Mouse (Mus musculus): ENCODE measurements around the gene Chd1. TPM values are rescaled to one million over a fixed set of nuclear protein-coding genes. Genes with fewer than 3 reads are reported as not detected.

The Chd1 gene
- polyA plus RNA-seq (2012; rRNA removed) = 7.9 and 9.5 TPM in 2 replicates

GRCm38 (mm10) chr17:15704475-15705300 lies at the start of gene Chd1:
TSS of gene Chd1 (plus strand) at chr17:15704967.

Other genes with a start within 250 kb of the Chd1 start
- 46.4 and 86.8 TPM in 2 replicates for gene Psmb1, start 205.2 kb upstream of the Chd1 start, polyA plus RNA-seq (2012; rRNA removed)
- 20.9 and 26.4 TPM in 2 replicates for gene Tbp, start 205.1 kb upstream of the Chd1 start, polyA plus RNA-seq (2012; rRNA removed)
- gene Pdcd2, start 177.7 kb upstream of the Chd1 start, polyA plus RNA-seq (2012; rRNA removed) = 34.8 and 45.6 TPM in 2 replicates
- gene Prdm9, start 140.6 kb upstream of the Chd1 start, polyA plus RNA-seq (2012; rRNA removed) = 1.7 and 2.4 TPM in 2 replicates
- gene Rgmb, start 126.1 kb downstream of the Chd1 start, polyA plus RNA-seq (2012; rRNA removed) = 190 and 214 TPM in 2 replicates

Data from colon, adult 2 months (tissue).